Mouse (Mus musculus): ENCODE results near the gene Itgb2.

DNA sequence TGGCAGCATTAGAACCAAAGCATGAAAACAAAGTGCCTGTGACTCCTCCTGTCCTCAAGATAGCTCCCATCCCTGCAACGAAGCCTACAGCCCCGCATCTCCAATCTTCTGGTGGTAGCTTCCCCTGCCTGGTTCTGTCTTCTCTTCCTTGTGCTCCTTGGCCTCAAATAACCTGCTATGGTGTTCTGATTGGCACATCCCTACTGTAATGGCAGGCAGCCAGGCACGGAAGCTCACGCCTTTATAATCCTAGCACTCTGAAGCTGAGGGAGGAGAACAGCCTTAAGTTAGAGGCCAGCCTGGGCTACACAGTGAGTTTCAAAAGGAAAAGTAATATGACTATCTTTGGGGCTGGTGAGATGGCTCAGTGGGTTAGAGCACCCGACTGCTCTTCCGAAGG is 25.9 kb upstream of the Itgb2 start:
- TF ChIP-seq CTCF (IDR thresholded peaks at IDR 0.05; ENCODE audit: low read depth), result no peak
- TF ChIP-seq EP300 (optimal IDR thresholded peaks at IDR 0.05), result no peak
